Mouse (Mus musculus) WW6 (cell line): ENCODE data around the gene Fcgrt.

Experiments used
- DNase-seq: peaks from one replicate; pipeline ENCODE4 v3.0.0-alpha.2; 2013; ENCODE audit warnings: low read depth, low spot score

Fcgrt gene

GRCm38 (mm10) chr7:45056329-45056971 lies 47.2 kb downstream of the Fcgrt start:
- no peak for DNase-seq

GRCm38 (mm10) chr7:45053931-45054510 lies 49.6 kb downstream of the Fcgrt start:
- peak; percentile 96 for DNase-seq

- no peak for DNase-seq
These were observed 50.3 kb downstream of the Fcgrt start for GRCm38 (mm10) chr7:45053117-45053930.

GRCm38 (mm10) chr7:45052862-45053116 lies 50.9 kb downstream of the Fcgrt start, which contains the start of gene Prr12:
Gene Prr12, minus strand, starts transcription at chr7:45052881.
- DNase-seq, result no peak

GRCm38 (mm10) chr7:45052181-45052861 lies 51.3 kb downstream of the Fcgrt start:
- no peak for DNase-seq

- no peak for DNase-seq
These were observed 52.1 kb downstream of the Fcgrt start for GRCm38 (mm10) chr7:45051601-45051974.

- DNase-seq, result peak; percentile 81
These were observed 52.6 kb downstream of the Fcgrt start for GRCm38 (mm10) chr7:45050945-45051600.

GRCm38 (mm10) chr7:45048923-45049657 lies 54.6 kb downstream of the Fcgrt start:
- DNase-seq, result no peak

- no peak for DNase-seq
These were observed 55.4 kb downstream of the Fcgrt start for GRCm38 (mm10) chr7:45048001-45048890.

- no peak for DNase-seq
These were observed 56.2 kb downstream of the Fcgrt start for GRCm38 (mm10) chr7:45047491-45047890.

- no peak for DNase-seq
These were observed 56.7 kb downstream of the Fcgrt start for GRCm38 (mm10) chr7:45046853-45047350.

GRCm38 (mm10) chr7:45045741-45046140 lies 57.9 kb downstream of the Fcgrt start:
- no peak for DNase-seq

GRCm38 (mm10) chr7:45043307-45043706 lies 60.3 kb downstream of the Fcgrt start:
- DNase-seq, result no peak
